Mouse (Mus musculus): ENCODE measurements around the gene Gm20509. TPM values are rescaled to one million over a fixed set of nuclear protein-coding genes. Genes with fewer than 3 reads are reported as not detected.
A peak's percentile ranks its signal among the peaks of the same experiment; 100 is the strongest.
"Not testable (repeated sequence)": the region's sequence is repeated elsewhere in the genome, so short reads cannot be mapped to it uniquely, and the experiment has no call there.

The Gm20509 gene
- polyA plus RNA-seq, 1 experiment from 2014 or later = not detected

DNA sequence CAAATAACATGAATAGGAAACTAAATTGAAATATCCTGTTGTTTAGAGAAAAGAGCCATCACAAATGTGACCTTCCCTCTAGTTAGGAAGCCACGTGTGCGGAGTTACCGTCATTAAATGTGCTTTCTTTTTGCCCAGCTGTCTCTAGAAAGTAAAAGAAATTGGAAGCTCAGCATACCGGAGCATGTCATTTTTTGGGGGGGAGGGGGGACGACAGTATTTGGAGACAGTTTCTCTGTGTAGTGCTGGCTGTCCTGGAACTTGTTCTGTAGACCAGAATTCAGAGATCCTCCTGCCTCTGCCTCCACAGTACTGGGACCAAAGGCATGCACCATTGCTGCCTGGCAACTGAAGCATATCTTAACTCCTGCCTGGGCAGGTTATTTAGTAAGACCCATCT, 734 bp upstream of the Gm20509 start, which contains the start of gene Khdc3:
Gene Khdc3 (plus strand): TSS at position 301 of the 400 bp plus-strand sequence.
- Histone ChIP-seq H3K27me3 (replicated peaks) (peaks cover 48% of the 10 kb centered on the region), H3K4me2 (no peak within 1 kb of the TSS), H3K4me1 (replicated peaks) (peaks cover 7% of the 10 kb centered on the region), H3K27ac (ENCODE audit: poor library complexity, severe bottlenecking) (no peak within 1 kb of the TSS), H3K9ac (no peak within 1 kb of the TSS), H3K4me3 (no peak within 1 kb of the TSS), H3K36me3 (no peaks in the 10 kb centered on the region), H3K9me3 (replicated peaks) (no peaks in the 10 kb centered on the region)
- ATAC-seq (ENCODE audit: insufficient number of reproducible peaks, low FRiP score) = no peak
- 82% methylated on average over 5 of the region's 5 CpGs for WGBS

DNA sequence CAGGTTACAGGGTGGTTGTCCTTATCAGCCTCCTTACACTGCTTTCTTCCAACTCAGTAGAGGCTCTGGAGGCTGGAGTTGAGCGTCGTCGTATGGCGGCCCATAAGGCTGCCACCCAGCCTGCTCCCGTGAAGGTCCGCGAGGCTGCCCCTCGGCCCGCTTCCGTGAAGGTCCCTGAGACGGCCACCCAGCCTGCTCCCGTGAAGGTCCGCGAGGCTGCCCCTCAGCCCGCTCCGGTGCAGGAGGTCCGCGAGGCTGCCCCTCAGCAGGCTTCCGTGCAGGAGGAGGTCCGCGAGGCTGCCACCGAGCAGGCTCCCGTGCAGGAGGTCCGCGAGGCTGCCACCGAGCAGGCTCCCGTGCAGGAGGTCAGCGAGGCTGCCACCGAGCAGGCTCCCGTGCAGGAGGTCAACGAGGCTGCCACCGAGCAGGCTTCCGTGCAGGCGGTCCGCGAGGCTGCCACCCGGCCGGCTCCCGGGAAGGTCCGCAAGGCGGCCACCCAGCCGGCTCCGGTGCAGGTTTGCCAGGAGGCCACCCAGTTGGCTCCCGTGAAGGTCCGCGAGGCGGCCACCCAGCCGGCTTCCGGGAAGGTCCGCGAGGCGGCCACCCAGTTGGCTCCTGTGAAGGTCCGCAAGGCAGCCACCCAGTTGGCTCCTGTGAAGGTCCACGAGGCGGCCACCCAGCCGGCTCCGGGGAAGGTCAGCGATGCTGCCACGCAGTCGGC, 1.0 kb downstream of the Gm20509 start:
- H3K27ac ChIP-seq (ENCODE audit: poor library complexity, severe bottlenecking) = no peak overlapping the region
- peaks cover 7% of the 10 kb centered on the region for H3K4me1 ChIP-seq (replicated peaks)
- peaks cover 50% of the 10 kb centered on the region for H3K27me3 ChIP-seq (replicated peaks)
- WGBS = 4% methylated on average over 57 of the region's 60 CpGs
- ATAC-seq (ENCODE audit: insufficient number of reproducible peaks, low FRiP score) = peak; percentile 25; the same call in 1 of the 2 replicates
- H3K9ac ChIP-seq = peak overlapping the region; percentile 71
- no peaks in the 10 kb centered on the region for H3K9me3 ChIP-seq (replicated peaks)
- no peaks in the 10 kb centered on the region for H3K36me3 ChIP-seq
- peak overlapping the region; percentile 55 for H3K4me3 ChIP-seq
- H3K4me2 ChIP-seq = peak overlapping the region; percentile 94

DNA sequence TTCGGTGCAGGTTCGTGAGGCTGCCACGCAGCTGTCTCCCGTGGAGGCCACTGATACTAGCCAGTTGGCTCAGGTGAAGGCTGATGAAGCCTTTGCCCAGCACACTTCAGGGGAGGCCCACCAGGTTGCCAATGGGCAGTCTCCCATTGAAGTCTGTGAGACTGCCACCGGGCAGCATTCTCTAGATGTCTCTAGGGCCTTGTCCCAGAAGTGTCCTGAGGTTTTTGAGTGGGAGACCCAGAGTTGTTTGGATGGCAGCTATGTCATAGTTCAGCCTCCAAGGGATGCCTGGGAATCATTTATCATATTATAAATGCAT, 1.6 kb downstream of the Gm20509 start:
- WGBS = 46% methylated on average over 5 of the region's 5 CpGs
- Histone ChIP-seq H3K27me3 (replicated peaks) (peaks cover 50% of the 10 kb centered on the region), H3K36me3 (no peaks in the 10 kb centered on the region), H3K27ac (ENCODE audit: poor library complexity, severe bottlenecking) (no peak overlapping the region), H3K4me2 (peak overlapping the region; percentile 94), H3K9ac (peak overlapping the region; percentile 71), H3K9me3 (replicated peaks) (no peaks in the 10 kb centered on the region), H3K4me1 (replicated peaks) (peaks cover 7% of the 10 kb centered on the region), H3K4me3 (peak overlapping the region; percentile 55)
- ATAC-seq (ENCODE audit: insufficient number of reproducible peaks, low FRiP score) = 0 out of 2 replicates have a peak, but pooled peaks have one; percentile 11

DNA sequence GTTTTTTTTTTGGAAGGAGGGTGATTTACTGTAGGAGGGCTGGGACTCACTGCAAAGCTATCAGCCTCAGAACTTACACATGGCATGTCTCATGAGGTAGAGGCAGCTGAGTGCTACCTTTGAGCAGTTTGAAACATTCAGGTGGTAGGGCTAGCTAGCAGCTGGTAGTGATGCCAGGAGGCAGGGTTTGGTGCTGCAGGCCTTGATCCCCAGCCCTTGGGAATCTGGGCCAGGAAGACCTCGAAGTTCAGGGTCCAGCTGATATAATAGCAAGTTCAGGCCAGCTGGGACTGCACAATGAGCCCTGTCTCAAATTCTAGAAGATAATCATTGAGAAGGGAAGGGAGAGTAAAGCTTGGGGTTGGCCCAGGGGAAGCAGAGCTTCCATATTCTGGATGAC, 2.9 kb downstream of the Gm20509 start:
- H3K36me3 ChIP-seq = no peaks in the 10 kb centered on the region
- H3K4me3 ChIP-seq = no peak overlapping the region
- no peak overlapping the region for H3K4me2 ChIP-seq
- H3K9me3 ChIP-seq (replicated peaks) = no peaks in the 10 kb centered on the region
- H3K9ac ChIP-seq = no peak overlapping the region
- peaks cover 7% of the 10 kb centered on the region for H3K4me1 ChIP-seq (replicated peaks)
- no peak for ATAC-seq (ENCODE audit: insufficient number of reproducible peaks, low FRiP score)
- 59% methylated on average over 1 of the region's 1 CpGs for WGBS
- no peak overlapping the region for H3K27ac ChIP-seq (ENCODE audit: poor library complexity, severe bottlenecking)
- H3K27me3 ChIP-seq (replicated peaks) = peaks cover 48% of the 10 kb centered on the region

DNA sequence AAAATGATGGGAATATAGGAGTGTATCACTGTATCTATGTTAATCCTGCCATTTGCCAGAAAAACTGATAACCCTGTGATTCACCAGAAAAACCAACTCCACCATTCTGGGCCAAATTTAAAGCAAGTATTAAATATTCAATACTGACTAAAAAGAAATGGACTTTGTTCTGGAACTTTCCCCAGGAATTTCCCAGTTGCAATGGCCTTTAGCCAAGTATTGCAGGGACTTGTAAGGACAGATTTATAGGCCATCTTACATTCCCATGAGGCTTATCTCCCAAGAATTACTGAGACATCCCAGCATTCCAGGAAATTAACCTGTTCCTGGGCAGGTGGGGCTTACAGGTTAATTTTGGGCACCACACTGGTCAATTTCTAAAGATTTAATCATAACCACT, 3.5 kb downstream of the Gm20509 start:
- Histone ChIP-seq H3K9me3 (replicated peaks) (no peaks in the 10 kb centered on the region), H3K4me1 (replicated peaks) (peaks cover 7% of the 10 kb centered on the region), H3K36me3 (no peaks in the 10 kb centered on the region), H3K4me2 (no peak overlapping the region), H3K27ac (ENCODE audit: poor library complexity, severe bottlenecking) (no peak overlapping the region), H3K4me3 (no peak overlapping the region), H3K27me3 (replicated peaks) (peaks cover 50% of the 10 kb centered on the region), H3K9ac (no peak overlapping the region)
- ATAC-seq (ENCODE audit: insufficient number of reproducible peaks, low FRiP score) = no peak

DNA sequence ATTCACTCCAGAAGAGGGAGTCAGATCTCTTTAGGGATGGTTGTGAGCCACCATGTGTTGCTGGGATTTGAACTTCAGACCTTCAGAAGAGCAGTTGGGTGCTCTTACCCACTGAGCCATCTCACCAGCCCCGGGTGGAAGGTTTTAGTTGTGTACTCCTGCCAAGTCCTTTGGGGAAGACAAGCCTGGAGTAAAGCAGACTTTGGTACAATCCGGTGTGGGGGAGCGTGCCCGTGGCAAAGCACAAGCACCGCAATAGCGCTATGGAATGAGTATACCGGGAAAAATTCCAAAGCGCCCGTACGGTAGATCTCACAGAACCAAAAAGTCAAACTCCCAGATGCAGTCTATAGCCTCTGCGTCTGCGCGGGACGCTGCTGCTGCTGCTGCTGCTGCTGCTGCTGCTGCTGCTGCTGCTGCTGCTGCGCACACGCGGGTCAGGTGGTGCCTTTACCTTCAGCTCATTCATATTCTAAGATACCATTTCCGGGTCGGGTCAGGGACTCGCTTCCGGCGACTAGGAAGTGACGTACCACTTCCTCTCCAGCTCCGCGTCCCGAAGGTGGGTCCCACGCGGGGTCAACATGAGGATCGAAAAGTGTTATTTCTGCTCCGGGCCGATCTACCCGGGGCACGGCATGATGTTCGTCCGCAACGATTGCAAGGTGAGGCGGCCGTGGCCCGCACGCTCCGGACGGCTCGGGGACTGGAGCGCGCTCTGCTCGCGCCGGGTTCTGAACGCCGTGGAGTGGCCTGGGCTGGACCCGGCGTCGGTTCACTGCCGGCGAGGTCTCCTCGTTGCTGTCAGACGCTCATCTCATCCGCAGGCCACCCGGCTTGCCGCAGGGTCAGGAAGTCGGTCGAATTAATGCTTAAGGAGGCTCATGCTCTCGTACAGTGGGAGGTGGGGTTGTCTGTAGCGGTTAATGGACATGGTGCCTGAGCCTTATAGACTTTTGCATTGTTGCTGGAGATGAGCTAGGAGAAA, 10.9 kb downstream of the Gm20509 start, which contains the start of gene Rsl24d1:
Gene Rsl24d1 (plus strand): TSS at position 508 of the 988 bp plus-strand sequence.
- WGBS = under 1% methylated on average over 64 of the region's 64 CpGs
- peak within 1 kb of the TSS; percentile 94 for H3K4me2 ChIP-seq
- H3K36me3 ChIP-seq = peaks cover 26% of the 10 kb centered on the region
- peaks cover 8% of the 10 kb centered on the region for H3K4me1 ChIP-seq (replicated peaks)
- H3K9me3 ChIP-seq (replicated peaks) = no peaks in the 10 kb centered on the region
- peak within 1 kb of the TSS; percentile 81 for H3K4me3 ChIP-seq
- 0 out of 2 replicates have a peak, but pooled peaks cover 3% of the 10 kb centered on the region for H3K27me3 ChIP-seq (replicated peaks)
- H3K9ac ChIP-seq = peak within 1 kb of the TSS; percentile 76
- peak; percentile 92 for ATAC-seq (ENCODE audit: insufficient number of reproducible peaks, low FRiP score)
- H3K27ac ChIP-seq (ENCODE audit: poor library complexity, severe bottlenecking) = peak within 1 kb of the TSS; percentile 32

DNA sequence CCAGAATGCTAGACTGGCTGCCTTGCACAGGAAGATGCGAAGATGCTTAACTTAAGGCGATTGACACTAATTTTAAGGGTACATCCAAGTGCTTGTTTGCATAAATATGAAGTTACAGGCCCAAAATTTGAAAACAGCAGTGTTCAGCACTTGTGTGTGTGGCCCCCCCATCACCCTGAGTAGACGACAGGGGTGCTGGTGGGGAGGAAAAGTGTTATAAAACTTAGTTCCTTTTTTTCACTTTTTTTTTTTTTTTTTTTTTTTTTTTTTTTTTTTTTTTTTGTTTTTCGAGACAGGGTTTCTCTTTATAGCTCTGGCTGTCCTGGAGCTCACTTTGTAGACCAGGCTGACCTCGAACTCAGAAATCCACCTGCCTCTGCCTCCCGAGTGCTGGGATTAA, 14.4 kb downstream of the Gm20509 start:
- peaks cover 54% of the 10 kb centered on the region for H3K36me3 ChIP-seq
- 82% methylated on average over 6 of the region's 6 CpGs for WGBS
- not testable (repeated sequence) for H3K9me3 ChIP-seq (replicated peaks); ATAC-seq (ENCODE audit: insufficient number of reproducible peaks, low FRiP score); H3K27ac ChIP-seq (ENCODE audit: poor library complexity, severe bottlenecking); H3K9ac ChIP-seq; H3K4me3 ChIP-seq; H3K4me2 ChIP-seq; H3K27me3 ChIP-seq (replicated peaks); H3K4me1 ChIP-seq (replicated peaks)

DNA sequence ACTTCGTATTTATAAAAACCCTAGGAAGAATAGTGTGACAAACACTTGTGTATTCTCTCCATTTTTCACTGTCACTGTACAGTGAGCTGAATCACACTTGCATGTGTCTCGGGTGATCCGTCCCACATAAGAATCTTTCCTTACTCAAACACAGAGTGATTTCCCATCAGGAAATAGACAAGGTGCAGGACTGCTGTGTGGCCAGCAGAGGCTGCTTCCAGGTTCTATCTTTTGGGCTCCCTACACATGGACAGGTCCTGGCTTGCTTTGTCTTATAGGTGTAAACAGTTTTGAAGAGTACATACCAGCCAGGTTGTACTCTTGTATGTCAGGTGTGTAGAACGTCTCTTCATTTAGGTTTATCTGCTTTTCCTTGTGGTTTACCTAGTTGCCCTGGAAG, 15.7 kb downstream of the Gm20509 start:
- no peak for ATAC-seq (ENCODE audit: insufficient number of reproducible peaks, low FRiP score)
- Histone ChIP-seq H3K36me3 (peaks cover 59% of the 10 kb centered on the region), H3K27me3 (replicated peaks) (no peaks in the 10 kb centered on the region), H3K4me1 (replicated peaks) (peaks cover 8% of the 10 kb centered on the region), H3K27ac (ENCODE audit: poor library complexity, severe bottlenecking) (no peak overlapping the region), H3K9ac (no peak overlapping the region), H3K4me2 (no peak overlapping the region), H3K4me3 (no peak overlapping the region), H3K9me3 (replicated peaks) (no peaks in the 10 kb centered on the region)
- WGBS = 86% methylated on average over 4 of the region's 4 CpGs

DNA sequence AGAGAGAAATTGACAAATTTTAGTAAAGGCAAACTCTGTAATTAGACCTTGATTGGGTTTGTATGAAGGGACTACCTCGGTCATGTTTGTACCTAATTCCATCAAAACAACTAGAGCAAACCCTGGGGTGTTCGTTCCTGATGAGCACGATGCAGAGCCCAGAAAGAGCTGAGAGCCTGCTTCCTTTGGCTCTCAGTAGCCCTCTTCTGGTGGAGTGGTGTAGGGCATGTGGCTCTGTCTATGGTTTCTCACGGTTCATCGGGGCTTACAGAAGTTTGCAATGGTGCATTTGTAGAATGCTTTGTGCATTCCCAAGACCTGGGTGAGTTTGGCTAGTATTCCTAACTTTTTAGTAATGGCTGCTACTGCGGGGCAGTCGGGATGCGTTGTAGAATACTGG, 19.5 kb downstream of the Gm20509 start:
- Histone ChIP-seq H3K4me3 (no peak overlapping the region), H3K9ac (no peak overlapping the region), H3K36me3 (peaks cover 76% of the 10 kb centered on the region), H3K4me2 (no peak overlapping the region), H3K4me1 (replicated peaks) (no peaks in the 10 kb centered on the region), H3K9me3 (replicated peaks) (no peaks in the 10 kb centered on the region), H3K27ac (ENCODE audit: poor library complexity, severe bottlenecking) (no peak overlapping the region), H3K27me3 (replicated peaks) (no peaks in the 10 kb centered on the region)
- 70% methylated on average over 8 of the region's 8 CpGs for WGBS
- no peak for ATAC-seq (ENCODE audit: insufficient number of reproducible peaks, low FRiP score)

DNA sequence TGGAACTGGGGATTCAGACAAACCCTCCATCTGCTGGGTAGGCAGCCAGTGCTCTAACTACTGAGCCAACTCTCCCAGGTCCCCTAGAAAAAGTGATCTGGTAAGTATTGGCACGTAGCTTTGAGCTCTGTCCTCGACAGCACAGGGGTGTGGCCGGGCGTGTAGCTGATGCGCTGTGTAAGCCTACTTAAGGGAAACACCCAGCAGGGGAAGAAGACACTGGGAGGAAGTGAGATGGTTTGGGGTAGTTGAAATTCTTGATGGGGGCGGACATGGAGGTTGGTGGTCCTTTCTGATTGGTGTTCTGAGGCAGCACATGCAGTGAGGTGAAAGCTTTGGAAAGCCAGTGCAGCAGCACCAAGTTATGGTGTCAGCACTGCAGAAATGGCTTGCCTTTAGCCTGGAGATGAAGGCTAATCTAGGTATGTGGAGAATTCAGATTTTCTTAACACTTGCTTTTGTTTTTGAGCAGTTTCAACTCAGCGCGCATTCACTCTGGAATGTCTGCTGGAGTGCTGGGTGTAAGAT, 22.8 kb downstream of the Gm20509 start:
- ATAC-seq (ENCODE audit: insufficient number of reproducible peaks, low FRiP score) = no peak
- Histone ChIP-seq H3K27ac (ENCODE audit: poor library complexity, severe bottlenecking) (no peak overlapping the region), H3K4me2 (no peak overlapping the region), H3K4me3 (no peak overlapping the region), H3K36me3 (peaks cover 85% of the 10 kb centered on the region), H3K9ac (no peak overlapping the region), H3K4me1 (replicated peaks) (no peaks in the 10 kb centered on the region), H3K27me3 (replicated peaks) (no peaks in the 10 kb centered on the region), H3K9me3 (replicated peaks) (no peaks in the 10 kb centered on the region)
- WGBS = 87% methylated on average over 8 of the region's 8 CpGs

DNA sequence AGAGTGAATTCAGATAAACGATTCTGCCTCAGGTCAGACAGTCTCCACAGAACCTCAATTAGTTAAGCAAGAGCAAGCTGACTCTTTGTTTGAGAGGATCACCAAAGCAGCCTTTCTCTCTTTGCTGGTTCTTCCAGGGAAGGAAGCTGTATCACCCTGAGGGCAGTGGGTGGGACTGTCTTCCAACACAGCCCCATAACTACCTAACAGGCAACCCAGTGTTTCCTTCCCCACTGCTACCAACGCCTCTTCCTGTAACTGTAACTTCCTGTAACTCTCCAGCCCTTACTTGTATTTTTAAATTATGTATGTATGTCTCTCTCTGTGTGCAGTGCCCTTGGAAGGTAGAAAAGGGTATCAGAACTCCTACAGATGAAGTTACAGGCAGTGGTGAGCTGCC, 25.2 kb downstream of the Gm20509 start:
- Histone ChIP-seq H3K4me1 (replicated peaks) (no peaks in the 10 kb centered on the region), H3K36me3 (peaks cover 64% of the 10 kb centered on the region), H3K27ac (ENCODE audit: poor library complexity, severe bottlenecking) (no peak overlapping the region), H3K9me3 (replicated peaks) (no peaks in the 10 kb centered on the region), H3K27me3 (replicated peaks) (no peaks in the 10 kb centered on the region), H3K4me3 (no peak overlapping the region), H3K4me2 (no peak overlapping the region), H3K9ac (no peak overlapping the region)
- no peak for ATAC-seq (ENCODE audit: insufficient number of reproducible peaks, low FRiP score)
- 83% methylated on average over 2 of the region's 2 CpGs for WGBS

Measured in heart, embryonic 12.5 days (tissue).